Mouse (Mus musculus) cerebellum, adult 2 months (tissue): ENCODE data around the gene Amdhd2.

ENCODE experiments used
- CTCF ChIP-seq: fragments of 200-500 bp; IDR thresholded peaks from 2 replicates; pipeline ENCODE4 v1.5.1; 2011; ENCODE audit warnings: low read depth, mild to moderate bottlenecking, control low read depth, low read length, moderate library complexity, borderline replicate concordance; ENCODE audit not compliant: insufficient read depth
- POLR2A ChIP-seq: fragments of 200-500 bp; IDR thresholded peaks from 2 replicates; pipeline ENCODE4 v1.6.1; 2011; ENCODE audit warnings: low read length, control low read depth, borderline replicate concordance; ENCODE audit not compliant: insufficient read depth

DNA sequence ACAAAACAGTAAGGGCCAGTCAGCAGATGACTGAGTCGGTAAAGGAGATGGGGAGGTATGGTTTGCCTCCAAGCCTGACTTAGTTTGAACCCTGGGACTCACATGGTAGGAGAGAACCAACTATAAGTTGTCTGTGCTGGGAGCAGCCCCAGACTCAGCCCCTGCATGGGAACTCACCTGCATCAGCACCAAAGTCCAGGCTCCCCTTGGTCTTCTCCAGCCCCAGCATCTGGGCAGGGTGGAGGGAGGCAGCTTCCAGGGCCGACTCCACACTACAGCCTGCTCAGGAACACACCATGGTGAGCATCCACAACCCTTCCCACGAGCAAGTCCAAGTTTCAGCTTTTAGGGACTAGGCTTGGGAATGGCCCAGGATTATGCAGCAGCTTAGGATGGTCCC is 7.2 kb downstream of the Amdhd2 start:
- TF ChIP-seq POLR2A: no peak
- no peak for TF ChIP-seq CTCF
